Mouse (Mus musculus) liver, postnatal 0 days (tissue): ENCODE results near the gene Gm30083. TPM values are rescaled to one million over a fixed set of nuclear protein-coding genes. Genes with fewer than 3 reads are reported as not detected.
A peak's percentile ranks its signal among the peaks of the same experiment; 100 is the strongest.

Experiments used
- ATAC-seq: fragments of 200-750 bp; cut with Nextera tagmentation; 2 replicates; pipeline ENCODE4 v1.8.0; 2017; ENCODE audit warnings: mild to moderate bottlenecking, moderate library complexity
- DNase-seq: peaks from one replicate; pipeline ENCODE4 v3.0.0-alpha.2; 2016
- H3K27ac ChIP-seq: fragments of 300-500 bp; sonication (generic); 2 replicates; pipeline ENCODE4 v1.5.1; 2014; ENCODE audit warnings: antibody characterized with exemption, moderate library complexity, mild to moderate bottlenecking, low read depth
- H3K27me3 ChIP-seq: fragments of 300-500 bp; sonication (generic); 2 replicates; pipeline ENCODE4 v1.6.1; 2014; ENCODE audit warnings: low read length, control low read depth, mixed read lengths; ENCODE audit not compliant: insufficient read depth
- H3K36me3 ChIP-seq: fragments of 300-500 bp; sonication (generic); replicated peaks from 2 replicates; pipeline ENCODE4 v1.6.1; 2014; ENCODE audit warnings: mild to moderate bottlenecking, control low read depth, low read length, moderate library complexity, mixed read lengths; ENCODE audit not compliant: insufficient read depth
- H3K4me1 ChIP-seq: fragments of 300-500 bp; sonication (generic); 2 replicates; pipeline ENCODE4 v1.6.1; 2014; ENCODE audit warnings: antibody characterized with exemption, mild to moderate bottlenecking, control low read depth; ENCODE audit not compliant: insufficient read depth
- H3K4me2 ChIP-seq: fragments of 300-500 bp; sonication (generic); 2 replicates; pipeline ENCODE4 v1.6.1; 2014; ENCODE audit warnings: low read depth, mild to moderate bottlenecking, low read length, moderate library complexity, mixed read lengths
- H3K4me3 ChIP-seq: fragments of 300-500 bp; sonication (generic); 2 replicates; pipeline ENCODE4 v1.5.1; 2014; ENCODE audit warnings: low read depth, low read length
- H3K9ac ChIP-seq: fragments of 300-500 bp; sonication (generic); replicated peaks from 2 replicates; pipeline ENCODE4 v1.6.1; 2014; ENCODE audit warnings: mild to moderate bottlenecking, moderate library complexity
- H3K9me3 ChIP-seq: fragments of 300-500 bp; sonication (generic); 2 replicates; pipeline ENCODE4 v1.6.1; 2016; ENCODE audit warnings: mild to moderate bottlenecking, control low read depth, low read length, mixed read lengths
- CTCF ChIP-seq: sonication (generic); IDR thresholded peaks from 2 replicates; pipeline ENCODE4 v1.5.1; 2016; ENCODE audit warnings: antibody characterized with exemption, low read depth
- EP300 ChIP-seq: IDR thresholded peaks from 2 replicates; pipeline ENCODE4 v1.6.1; 2016; ENCODE audit warnings: antibody characterized with exemption, low read depth, mild to moderate bottlenecking
- WGBS: fragments of 180-500 bp; shearing (Covaris S2); extraction: QIAGEN DNeasy Blood & Tissue Kit; methylation state at CpG from one replicate; pipeline ENCODE4 v1.1.7; 2014; ENCODE audit not compliant: insufficient replicate concordance; 5-methylcytosine and 5-hydroxymethylcytosine counted together
- polyA plus RNA-seq: library from polyadenylated mRNA; unstranded; fragments of >200 nt; fragmentation: Nextera tagmentation; extraction: Ambion mirVana; gene quantifications from 2 replicates; pipeline ENCODE4 v1.2.1, GENCODE M21; 2015

The Gm30083 gene
- polyA plus RNA-seq, 1 experiment from 2014 or later = not detected

GRCm38 (mm10) chr14:33974752-33975151 lies 40.2 kb downstream of the Gm30083 start:
- Histone ChIP-seq H3K36me3 (no peaks in the 10 kb centered on the region), H3K4me1 (no peaks in the 10 kb centered on the region), H3K9ac (no peak overlapping the region), H3K9me3 (no peaks in the 10 kb centered on the region), H3K4me3 (no peak overlapping the region), H3K27ac (no peak overlapping the region), H3K4me2 (no peak overlapping the region), H3K27me3 (0 out of 2 replicates have a peak, but pooled peaks cover 6% of the 10 kb centered on the region)
- WGBS = 73% methylated on average over 5 of the region's 5 CpGs
- DNase-seq = no peak
- TF ChIP-seq CTCF (no peak), EP300 (no peak)
- ATAC-seq = no peak

GRCm38 (mm10) chr14:33972679-33973078 lies 42.3 kb downstream of the Gm30083 start:
- WGBS = 41% methylated on average over 7 of the region's 7 CpGs
- DNase-seq = no peak

DNA sequence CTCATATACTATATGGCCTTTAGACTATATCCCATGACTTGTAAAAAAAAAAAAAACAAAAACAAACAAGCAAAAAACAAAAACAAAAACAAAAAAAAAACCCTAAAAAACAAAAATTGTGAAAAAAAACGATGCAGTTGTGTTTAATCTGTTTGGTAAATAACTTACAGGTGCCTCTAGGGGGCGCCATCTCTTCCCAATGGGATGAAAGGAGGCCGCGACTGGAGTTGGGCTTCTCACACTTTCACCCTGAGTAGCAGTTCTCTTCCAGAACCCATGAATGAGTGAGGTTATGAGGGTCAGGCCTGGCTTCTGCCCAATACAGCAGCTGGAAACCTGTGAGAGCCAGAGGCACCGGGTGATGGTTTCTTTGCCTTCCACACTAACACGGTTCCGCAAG lies 49.3 kb downstream of the Gm30083 start:
- Histone ChIP-seq H3K36me3 (no peaks in the 10 kb centered on the region), H3K9me3 (no peaks in the 10 kb centered on the region), H3K27ac (no peak overlapping the region), H3K4me1 (no peaks in the 10 kb centered on the region), H3K4me3 (no peak overlapping the region), H3K4me2 (no peak overlapping the region), H3K9ac (no peak overlapping the region), H3K27me3 (no peaks in the 10 kb centered on the region)
- no peak for ATAC-seq
- DNase-seq = no peak
- no peak for TF ChIP-seq EP300
- peak; percentile 18; the same call in 1 of the 2 replicates for TF ChIP-seq CTCF
- WGBS = 58% methylated on average over 7 of the region's 7 CpGs

More at GRCm38 (mm10) chr14:33972679-33973078, 42.3 kb downstream of the Gm30083 start:
- Histone ChIP-seq H3K36me3 (no peaks in the 10 kb centered on the region), H3K4me2 (no peak overlapping the region), H3K9me3 (no peaks in the 10 kb centered on the region), H3K4me1 (no peaks in the 10 kb centered on the region), H3K4me3 (no peak overlapping the region), H3K27me3 (0 out of 2 replicates have a peak, but pooled peaks cover under 1% of the 10 kb centered on the region), H3K27ac (no peak overlapping the region), H3K9ac (no peak overlapping the region)
- TF ChIP-seq CTCF = peak; percentile 44
- TF ChIP-seq EP300 = no peak
- no peak for ATAC-seq

DNA sequence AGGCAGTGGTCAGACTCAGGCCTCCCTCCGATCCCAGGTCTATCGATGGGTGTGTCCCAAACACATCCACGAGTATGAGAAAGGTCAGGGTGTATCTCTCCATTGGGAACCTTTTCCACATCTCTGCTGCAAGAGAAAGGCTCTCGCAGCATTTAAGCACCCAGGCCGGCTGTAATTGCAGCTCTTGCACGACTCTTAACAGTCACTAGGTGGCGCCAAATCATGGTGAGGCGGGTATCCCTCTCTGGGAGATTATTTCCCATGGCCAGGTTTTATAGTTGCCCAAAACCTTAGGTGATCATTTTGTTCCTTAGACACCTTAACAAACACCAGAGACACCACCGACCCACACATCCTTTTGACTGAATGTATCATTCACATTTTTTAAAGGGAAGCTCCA lies 55.6 kb downstream of the Gm30083 start:
- DNase-seq (peak; percentile 34), ATAC-seq (no peak)
- no peak overlapping the region for H3K27ac ChIP-seq
- H3K9ac ChIP-seq = no peak overlapping the region
- 9% methylated on average over 9 of the region's 9 CpGs for WGBS
- no peaks in the 10 kb centered on the region for H3K9me3 ChIP-seq
- H3K4me2 ChIP-seq = no peak overlapping the region
- no peak overlapping the region for H3K4me3 ChIP-seq
- no peaks in the 10 kb centered on the region for H3K27me3 ChIP-seq
- TF ChIP-seq EP300 (no peak), CTCF (peak; percentile 73)
- H3K36me3 ChIP-seq = no peaks in the 10 kb centered on the region
- no peaks in the 10 kb centered on the region for H3K4me1 ChIP-seq

GRCm38 (mm10) chr14:33958841-33959240 lies 56.1 kb downstream of the Gm30083 start:
- Histone ChIP-seq H3K27ac (no peak overlapping the region), H3K4me2 (no peak overlapping the region), H3K9me3 (no peaks in the 10 kb centered on the region), H3K36me3 (no peaks in the 10 kb centered on the region), H3K4me3 (no peak overlapping the region), H3K27me3 (no peaks in the 10 kb centered on the region), H3K9ac (no peak overlapping the region), H3K4me1 (no peaks in the 10 kb centered on the region)
- ATAC-seq = no peak
- no peak for DNase-seq
- TF ChIP-seq CTCF = no peak
- no peak for TF ChIP-seq EP300
- WGBS = 47% methylated on average over 3 of the region's 3 CpGs

GRCm38 (mm10) chr14:33958186-33958585 lies 56.8 kb downstream of the Gm30083 start:
- Histone ChIP-seq H3K9ac (no peak overlapping the region), H3K27me3 (no peaks in the 10 kb centered on the region), H3K4me2 (no peak overlapping the region), H3K4me1 (no peaks in the 10 kb centered on the region), H3K9me3 (no peaks in the 10 kb centered on the region), H3K4me3 (no peak overlapping the region), H3K27ac (no peak overlapping the region), H3K36me3 (no peaks in the 10 kb centered on the region)
- ATAC-seq (no peak), DNase-seq (no peak)
- WGBS = 77% methylated on average over 4 of the region's 4 CpGs
- TF ChIP-seq EP300 (no peak), CTCF (no peak)

DNA sequence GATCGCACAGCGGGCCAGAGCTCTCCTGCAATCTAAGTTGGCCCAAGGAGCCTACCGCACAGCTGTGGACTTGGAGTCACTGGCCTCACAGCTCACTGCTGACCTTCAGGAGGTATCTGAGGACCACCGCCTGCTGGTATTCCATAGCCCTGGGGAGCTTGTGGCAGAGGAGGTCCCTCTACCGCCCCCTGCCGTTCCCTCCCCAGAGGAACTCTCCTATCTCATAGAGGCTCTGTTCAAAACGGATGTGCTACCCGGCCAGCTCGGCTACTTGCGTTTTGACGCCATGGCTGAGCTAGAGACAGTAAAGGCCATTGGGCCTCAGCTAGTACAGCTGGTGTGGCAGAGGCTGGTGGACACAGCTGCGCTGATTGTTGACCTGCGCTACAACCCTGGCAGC lies 58.9 kb downstream of the Gm30083 start:
- Histone ChIP-seq H3K9ac (no peak overlapping the region), H3K9me3 (no peaks in the 10 kb centered on the region), H3K4me2 (no peak overlapping the region), H3K27me3 (no peaks in the 10 kb centered on the region), H3K4me3 (no peak overlapping the region), H3K27ac (no peak overlapping the region), H3K4me1 (no peaks in the 10 kb centered on the region), H3K36me3 (no peaks in the 10 kb centered on the region)
- ATAC-seq (no peak), DNase-seq (peak; percentile 12)
- TF ChIP-seq EP300 (no peak), CTCF (no peak)
- 69% methylated on average over 13 of the region's 13 CpGs for WGBS
